Mouse (Mus musculus): ENCODE data around the gene Olfr222. TPM values are rescaled to one million over a fixed set of nuclear protein-coding genes. Genes with fewer than 3 reads are reported as not detected.

The Olfr222 gene
- polyA plus RNA-seq, 1 experiment = not detected

DNA sequence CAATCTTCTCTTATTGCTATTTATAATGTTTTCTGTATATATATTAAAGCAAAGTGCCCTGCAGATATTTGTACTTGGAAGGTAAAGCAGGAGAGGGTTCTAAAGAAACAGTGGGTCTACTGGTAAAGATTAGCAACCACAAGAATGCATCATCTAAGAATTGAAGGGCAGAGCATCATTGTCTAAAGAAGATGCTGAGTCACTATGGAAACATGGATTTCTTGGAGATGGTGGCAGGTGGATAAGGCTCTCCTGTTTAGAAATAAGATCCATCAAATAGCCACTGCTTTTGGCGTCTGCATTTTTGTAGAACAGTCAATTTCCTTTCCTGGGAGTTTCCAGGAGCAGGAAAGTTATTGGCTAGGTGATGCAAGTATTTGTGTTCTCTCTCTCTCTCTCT is 26.3 kb upstream of the Olfr222 start:
- TF ChIP-seq EP300 (IDR thresholded peaks at IDR 0.05; ENCODE audit: insufficient read depth, low read depth, low read length) = no peak
- no peak for TF ChIP-seq CTCF (IDR thresholded peaks at IDR 0.05; ENCODE audit: low read depth, low read length)
- no peak for TF ChIP-seq POLR2A (IDR thresholded peaks at IDR 0.05; ENCODE audit: insufficient read depth, low read length)
- Histone ChIP-seq H3K36me3 (ENCODE audit: control insufficient read depth, insufficient read depth, low read length, poor library complexity, severe bottlenecking) (no peaks in the 10 kb centered on the region), H3K9me3 (replicated peaks; ENCODE audit: control insufficient read depth, insufficient read depth, low read length, poor library complexity, severe bottlenecking) (no peaks in the 10 kb centered on the region), H3K27ac (ENCODE audit: insufficient read depth, low read length) (no peak overlapping the region), H3K4me1 (ENCODE audit: control insufficient read depth, insufficient read depth, low read length) (no peaks in the 10 kb centered on the region), H3K9ac (ENCODE audit: low read depth, poor library complexity, severe bottlenecking) (no peak overlapping the region), H3K27me3 (ENCODE audit: control insufficient read depth, insufficient read depth, low read length, poor library complexity, severe bottlenecking) (no peaks in the 10 kb centered on the region), H3K4me3 (ENCODE audit: low read depth, low read length) (no peak overlapping the region)

DNA sequence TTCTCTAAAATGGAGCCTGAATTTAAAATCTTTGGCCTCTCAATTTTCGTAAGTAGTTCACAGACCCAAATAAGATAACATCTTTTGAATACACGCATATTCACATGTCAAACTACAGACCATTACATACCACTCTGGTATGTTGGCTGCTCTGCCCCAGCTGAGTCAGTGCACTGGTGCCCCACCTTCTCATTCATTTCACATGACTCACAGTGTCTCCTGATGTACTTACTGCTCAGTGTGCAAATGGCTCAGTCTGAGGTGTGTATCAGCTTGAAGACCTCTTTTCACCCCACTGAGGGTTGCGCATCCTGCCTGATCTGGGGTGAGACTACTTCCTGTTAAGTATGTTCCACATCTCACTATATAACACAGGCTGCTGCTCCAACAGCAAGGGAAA is 24.8 kb upstream of the Olfr222 start:
- H3K9ac ChIP-seq (ENCODE audit: low read depth, poor library complexity, severe bottlenecking) = no peak overlapping the region
- H3K36me3 ChIP-seq (ENCODE audit: control insufficient read depth, insufficient read depth, low read length, poor library complexity, severe bottlenecking) = no peaks in the 10 kb centered on the region
- H3K27ac ChIP-seq (ENCODE audit: insufficient read depth, low read length) = no peak overlapping the region
- no peak for TF ChIP-seq POLR2A (IDR thresholded peaks at IDR 0.05; ENCODE audit: insufficient read depth, low read length)
- no peak for TF ChIP-seq CTCF (IDR thresholded peaks at IDR 0.05; ENCODE audit: low read depth, low read length)
- TF ChIP-seq EP300 (IDR thresholded peaks at IDR 0.05; ENCODE audit: insufficient read depth, low read depth, low read length) = no peak
- H3K27me3 ChIP-seq (ENCODE audit: control insufficient read depth, insufficient read depth, low read length, poor library complexity, severe bottlenecking) = no peaks in the 10 kb centered on the region
- no peaks in the 10 kb centered on the region for H3K9me3 ChIP-seq (replicated peaks; ENCODE audit: control insufficient read depth, insufficient read depth, low read length, poor library complexity, severe bottlenecking)
- H3K4me3 ChIP-seq (ENCODE audit: low read depth, low read length) = no peak overlapping the region
- no peaks in the 10 kb centered on the region for H3K4me1 ChIP-seq (ENCODE audit: control insufficient read depth, insufficient read depth, low read length)

DNA sequence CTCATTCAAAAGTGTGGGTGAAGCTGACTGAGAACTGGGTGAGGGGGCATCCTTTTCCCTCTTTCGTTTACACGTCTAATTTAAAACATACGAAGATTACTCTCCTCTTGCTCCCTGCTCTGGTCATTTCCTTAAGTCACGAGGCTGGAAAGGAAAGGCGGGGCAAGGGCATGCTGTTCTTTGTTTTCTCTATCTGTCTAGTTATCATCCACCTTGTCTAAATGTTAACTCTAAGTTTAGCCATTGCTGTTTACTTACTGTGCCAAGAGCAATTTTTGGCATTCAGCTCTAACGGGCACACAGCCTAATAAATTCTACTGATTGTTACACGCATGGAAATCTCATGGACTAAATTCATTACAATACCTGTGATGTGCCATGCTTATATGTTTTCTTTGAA is 23.2 kb upstream of the Olfr222 start:
- TF ChIP-seq CTCF (IDR thresholded peaks at IDR 0.05; ENCODE audit: low read depth, low read length) (no peak), EP300 (IDR thresholded peaks at IDR 0.05; ENCODE audit: insufficient read depth, low read depth, low read length) (no peak)
- Histone ChIP-seq H3K27ac (ENCODE audit: insufficient read depth, low read length) (no peak overlapping the region), H3K9ac (ENCODE audit: low read depth, poor library complexity, severe bottlenecking) (no peak overlapping the region), H3K27me3 (ENCODE audit: control insufficient read depth, insufficient read depth, low read length, poor library complexity, severe bottlenecking) (no peaks in the 10 kb centered on the region), H3K9me3 (replicated peaks; ENCODE audit: control insufficient read depth, insufficient read depth, low read length, poor library complexity, severe bottlenecking) (no peaks in the 10 kb centered on the region), H3K4me3 (ENCODE audit: low read depth, low read length) (no peak overlapping the region), H3K4me1 (ENCODE audit: control insufficient read depth, insufficient read depth, low read length) (no peaks in the 10 kb centered on the region), H3K36me3 (ENCODE audit: control insufficient read depth, insufficient read depth, low read length, poor library complexity, severe bottlenecking) (no peaks in the 10 kb centered on the region)

DNA sequence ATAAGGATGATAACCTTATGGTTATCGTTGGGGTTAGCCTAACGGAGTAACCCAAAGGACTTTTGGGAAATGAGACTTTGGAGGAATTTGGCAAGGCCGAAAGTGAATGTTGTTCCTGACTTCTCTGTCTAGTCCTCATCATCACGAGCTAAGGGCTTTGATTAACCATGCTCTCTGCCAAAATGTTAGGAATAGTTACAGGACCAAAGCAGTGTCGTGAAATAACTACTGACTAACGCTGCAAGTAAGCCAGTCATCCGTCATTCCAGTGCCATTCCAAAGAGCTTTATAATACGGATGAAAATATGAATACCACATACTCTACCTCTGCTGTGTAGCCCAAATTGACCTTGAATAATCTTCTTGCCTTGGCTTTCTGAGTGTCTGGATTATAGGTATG is 20.9 kb upstream of the Olfr222 start:
- TF ChIP-seq CTCF (IDR thresholded peaks at IDR 0.05; ENCODE audit: low read depth, low read length) (no peak), EP300 (IDR thresholded peaks at IDR 0.05; ENCODE audit: insufficient read depth, low read depth, low read length) (no peak), POLR2A (IDR thresholded peaks at IDR 0.05; ENCODE audit: insufficient read depth, low read length) (no peak)
- H3K27ac ChIP-seq (ENCODE audit: insufficient read depth, low read length) = no peak overlapping the region
- no peaks in the 10 kb centered on the region for H3K4me1 ChIP-seq (ENCODE audit: control insufficient read depth, insufficient read depth, low read length)

DNA sequence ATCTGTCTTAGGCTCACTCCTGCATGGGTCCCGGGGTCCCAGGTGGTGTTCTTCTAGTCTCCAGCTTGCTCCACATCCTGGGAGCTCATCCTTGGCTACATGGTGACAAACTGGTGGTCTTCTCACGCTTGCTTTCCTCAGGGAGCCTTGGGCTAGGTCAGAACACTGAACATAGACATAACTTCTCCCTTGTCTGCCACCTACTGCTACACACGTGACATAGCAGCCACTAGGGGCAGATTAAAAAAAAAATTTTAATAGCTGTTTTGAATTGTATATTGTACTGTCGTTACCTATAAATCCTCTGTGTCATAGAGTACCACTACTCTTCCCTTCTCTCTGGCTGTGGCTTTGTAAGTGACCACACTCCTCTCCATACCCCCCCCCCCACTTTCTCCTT is 20.1 kb upstream of the Olfr222 start:
- H3K4me1 ChIP-seq (ENCODE audit: control insufficient read depth, insufficient read depth, low read length) = no peaks in the 10 kb centered on the region
- no peak for TF ChIP-seq EP300 (IDR thresholded peaks at IDR 0.05; ENCODE audit: insufficient read depth, low read depth, low read length)

More for the DNA sequence above, 20.9 kb upstream of the Olfr222 start:
- Histone ChIP-seq H3K9me3 (replicated peaks; ENCODE audit: control insufficient read depth, insufficient read depth, low read length, poor library complexity, severe bottlenecking) (no peaks in the 10 kb centered on the region), H3K4me3 (ENCODE audit: low read depth, low read length) (no peak overlapping the region), H3K27me3 (ENCODE audit: control insufficient read depth, insufficient read depth, low read length, poor library complexity, severe bottlenecking) (no peaks in the 10 kb centered on the region), H3K9ac (ENCODE audit: low read depth, poor library complexity, severe bottlenecking) (no peak overlapping the region), H3K36me3 (ENCODE audit: control insufficient read depth, insufficient read depth, low read length, poor library complexity, severe bottlenecking) (no peaks in the 10 kb centered on the region)

DNA sequence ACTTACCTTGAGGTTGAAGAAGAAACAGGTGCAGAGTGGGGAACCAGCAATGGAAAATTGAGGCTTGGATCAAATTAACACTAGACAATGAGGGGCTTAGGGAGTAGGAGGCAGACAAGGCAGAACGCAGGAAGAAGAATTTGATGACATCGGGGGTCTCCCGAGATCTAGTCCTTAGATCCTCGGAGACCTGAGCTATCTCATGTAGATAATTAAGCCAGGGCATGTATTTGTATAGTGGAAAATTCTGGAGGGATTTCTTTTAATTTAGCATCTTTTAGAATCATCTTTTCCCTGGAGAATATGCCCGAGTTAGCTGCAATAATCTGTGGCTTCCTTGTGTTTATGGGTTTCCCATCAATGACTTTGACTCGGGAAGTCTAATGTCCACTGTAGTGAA is 17.2 kb upstream of the Olfr222 start, which contains the start of gene Olfr223:
TSS of gene Olfr223 (minus strand) at position 101 of the 400 bp plus-strand sequence.
- no peak within 1 kb of the TSS for H3K9ac ChIP-seq (ENCODE audit: low read depth, poor library complexity, severe bottlenecking)
- H3K27ac ChIP-seq (ENCODE audit: insufficient read depth, low read length) = no peak within 1 kb of the TSS
- no peaks in the 10 kb centered on the region for H3K36me3 ChIP-seq (ENCODE audit: control insufficient read depth, insufficient read depth, low read length, poor library complexity, severe bottlenecking)
- no peaks in the 10 kb centered on the region for H3K9me3 ChIP-seq (replicated peaks; ENCODE audit: control insufficient read depth, insufficient read depth, low read length, poor library complexity, severe bottlenecking)
- no peak for TF ChIP-seq POLR2A (IDR thresholded peaks at IDR 0.05; ENCODE audit: insufficient read depth, low read length)
- TF ChIP-seq EP300 (IDR thresholded peaks at IDR 0.05; ENCODE audit: insufficient read depth, low read depth, low read length) = no peak
- no peak for TF ChIP-seq CTCF (IDR thresholded peaks at IDR 0.05; ENCODE audit: low read depth, low read length)
- no peak within 1 kb of the TSS for H3K4me3 ChIP-seq (ENCODE audit: low read depth, low read length)
- no peaks in the 10 kb centered on the region for H3K4me1 ChIP-seq (ENCODE audit: control insufficient read depth, insufficient read depth, low read length)
- no peaks in the 10 kb centered on the region for H3K27me3 ChIP-seq (ENCODE audit: control insufficient read depth, insufficient read depth, low read length, poor library complexity, severe bottlenecking)

More for the DNA sequence above, 20.1 kb upstream of the Olfr222 start:
- H3K4me3 ChIP-seq (ENCODE audit: low read depth, low read length) = no peak overlapping the region
- no peaks in the 10 kb centered on the region for H3K9me3 ChIP-seq (replicated peaks; ENCODE audit: control insufficient read depth, insufficient read depth, low read length, poor library complexity, severe bottlenecking)
- no peaks in the 10 kb centered on the region for H3K27me3 ChIP-seq (ENCODE audit: control insufficient read depth, insufficient read depth, low read length, poor library complexity, severe bottlenecking)
- H3K9ac ChIP-seq (ENCODE audit: low read depth, poor library complexity, severe bottlenecking) = no peak overlapping the region
- H3K36me3 ChIP-seq (ENCODE audit: control insufficient read depth, insufficient read depth, low read length, poor library complexity, severe bottlenecking) = no peaks in the 10 kb centered on the region
- H3K27ac ChIP-seq (ENCODE audit: insufficient read depth, low read length) = no peak overlapping the region
